Mouse (Mus musculus): ENCODE measurements around the gene Lrrc51. TPM values are rescaled to one million over a fixed set of nuclear protein-coding genes. Genes with fewer than 3 reads are reported as not detected.

Lrrc51 gene
- total and polyA plus RNA-seq, 3 experiments: 4.9 to 6.6 (median 5.6) TPM

- no peak for DNase-seq (ENCODE audit: extremely low read depth)
- in situ Hi-C loops (cut with MboI; ENCODE audit: low pct_ligation_motif_present, low pct_unique_long_range_greater_than_20kb, low sequenced_read_pairs): loop anchor here (10.0 kb wide), 2 partner anchors 143 to 173 kb away; partner anchors contain the start of gene Trpc2
- H3K4me3 ChIP-seq (replicated peaks in 1 of 3; ENCODE audit: low read depth in 2 of 3, low read length in 2 of 3, poor library complexity in 1 of 3): no peak overlapping the region
- H3K27ac ChIP-seq (ENCODE audit: insufficient read depth, low read depth): no peak overlapping the region
- dilution Hi-C loops (cut with MboI; ENCODE audit: extremely low pct_ligation_motif_present, extremely low pct_unique_long_range_greater_than_20kb, low sequenced_read_pairs): no loop called here
- peaks cover 4 to 23% of the 10 kb centered on the region in 2 experiments; a peak in 2 of 4 replicates for H3K4me1 ChIP-seq (ENCODE audit: control insufficient read depth in 1 of 2, insufficient read depth in 2 of 2)
- H3K9me3 ChIP-seq (replicated peaks; ENCODE audit: low read length): no peaks in the 10 kb centered on the region
- H3K4me2 ChIP-seq (ENCODE audit: insufficient read depth, low read depth, poor library complexity, severe bottlenecking): no peak overlapping the region
- H3K9ac ChIP-seq (ENCODE audit: insufficient read depth, low read depth): no peak overlapping the region
- H3K79me2 ChIP-seq (replicated peaks; ENCODE audit: control insufficient read depth, extremely low read depth, insufficient read depth, poor library complexity, severe bottlenecking): peaks cover 13% of the 10 kb centered on the region
- peaks cover 45 to 76% of the 10 kb centered on the region in 2 experiments for H3K36me3 ChIP-seq (replicated peaks in 1 of 2; ENCODE audit: control insufficient read depth in 1 of 2, insufficient read depth in 1 of 2, low read length in 1 of 2)
- TF ChIP-seq MXI1 (IDR thresholded peaks at IDR 0.05; ENCODE audit: low read depth, low read length): no peak
- TF ChIP-seq CTCF (conservative IDR thresholded peaks at IDR 0.05 in 1 of 2, IDR thresholded peaks at IDR 0.05 in 1 of 2; ENCODE audit: low read depth in 2 of 2, low read length in 2 of 2): peak; percentile 28 to 54; a peak in 3 of 4 replicates
- no peak for TF ChIP-seq ZMIZ1 (IDR thresholded peaks at IDR 0.05; ENCODE audit: low read depth, low read length)
- H3K27me3 ChIP-seq (replicated peaks): no peaks in the 10 kb centered on the region
Measured at GRCm38 (mm10) chr7:101911982-101912381, 21.7 kb downstream of the Lrrc51 start.

- Histone ChIP-seq H3K4me3 (replicated peaks in 1 of 3; ENCODE audit: low read depth in 2 of 3, low read length in 2 of 3, poor library complexity in 1 of 3) (no peak overlapping the region), H3K27me3 (replicated peaks) (no peaks in the 10 kb centered on the region), H3K9ac (ENCODE audit: insufficient read depth, low read depth) (no peak overlapping the region), H3K9me3 (replicated peaks; ENCODE audit: low read length) (no peaks in the 10 kb centered on the region), H3K36me3 (replicated peaks in 1 of 2; ENCODE audit: control insufficient read depth in 1 of 2, insufficient read depth in 1 of 2, low read length in 1 of 2) (peaks cover 42 to 63% of the 10 kb centered on the region in 2 experiments), H3K4me1 (ENCODE audit: control insufficient read depth in 1 of 2, insufficient read depth in 2 of 2) (peaks cover 7 to 30% of the 10 kb centered on the region in 2 experiments; a peak in 3 of 4 replicates), H3K27ac (ENCODE audit: insufficient read depth, low read depth) (no peak overlapping the region), H3K79me2 (replicated peaks; ENCODE audit: control insufficient read depth, extremely low read depth, insufficient read depth, poor library complexity, severe bottlenecking) (peaks cover 22% of the 10 kb centered on the region), H3K4me2 (ENCODE audit: insufficient read depth, low read depth, poor library complexity, severe bottlenecking) (no peak overlapping the region)
- no peak for DNase-seq (ENCODE audit: extremely low read depth)
- in situ Hi-C loops (cut with MboI; ENCODE audit: low pct_ligation_motif_present, low pct_unique_long_range_greater_than_20kb, low sequenced_read_pairs) (loop anchor here (10.0 kb wide), 2 partner anchors 145 to 175 kb away; partner anchors contain the start of gene Trpc2), dilution Hi-C loops (cut with MboI; ENCODE audit: extremely low pct_ligation_motif_present, extremely low pct_unique_long_range_greater_than_20kb, low sequenced_read_pairs) (no loop called here)
- TF ChIP-seq ETS1 (conservative IDR thresholded peaks at IDR 0.05; ENCODE audit: low read depth, low read length): no peak
- no peak for TF ChIP-seq KAT2A (IDR thresholded peaks at IDR 0.05; ENCODE audit: insufficient replicate concordance, low read length)
- TF ChIP-seq BHLHE40 (IDR thresholded peaks at IDR 0.05; ENCODE audit: low read depth, low read length): no peak
- TF ChIP-seq ZC3H11A (IDR thresholded peaks at IDR 0.05; ENCODE audit: low read depth, low read length): no peak
- TF ChIP-seq CHD1 (IDR thresholded peaks at IDR 0.05; ENCODE audit: low read depth, low read length): no peak
- no peak for TF ChIP-seq ZMIZ1 (IDR thresholded peaks at IDR 0.05; ENCODE audit: low read depth, low read length)
- TF ChIP-seq JUN (IDR thresholded peaks at IDR 0.05; ENCODE audit: insufficient read depth, low read depth, low read length): no peak
- TF ChIP-seq USF2 (conservative IDR thresholded peaks at IDR 0.05; ENCODE audit: low read depth, low read length): no peak
- no peak for TF ChIP-seq MXI1 (IDR thresholded peaks at IDR 0.05; ENCODE audit: low read depth, low read length)
- TF ChIP-seq UBTF (IDR thresholded peaks at IDR 0.05; ENCODE audit: low read depth, low read length): no peak
- no peak for TF ChIP-seq CTCF (conservative IDR thresholded peaks at IDR 0.05 in 1 of 2, IDR thresholded peaks at IDR 0.05 in 1 of 2; ENCODE audit: low read depth in 2 of 2, low read length in 2 of 2)
- TF ChIP-seq MAFK (IDR thresholded peaks at IDR 0.05; ENCODE audit: insufficient replicate concordance, low read length): no peak
- no peak for TF ChIP-seq MAZ (IDR thresholded peaks at IDR 0.05; ENCODE audit: low read depth, low read length)
- no peak for TF ChIP-seq SMC3 (IDR thresholded peaks at IDR 0.05; ENCODE audit: low read depth, low read length)
Measured at GRCm38 (mm10) chr7:101910138-101910537, 23.6 kb downstream of the Lrrc51 start.

All from CH12.LX (cell line).